Mouse (Mus musculus): ENCODE data around the gene Cntnap5a. TPM values are rescaled to one million over a fixed set of nuclear protein-coding genes. Genes with fewer than 3 reads are reported as not detected.

The Cntnap5a gene
- polyA plus RNA-seq, 1 experiment, result 9.4 TPM

DNA sequence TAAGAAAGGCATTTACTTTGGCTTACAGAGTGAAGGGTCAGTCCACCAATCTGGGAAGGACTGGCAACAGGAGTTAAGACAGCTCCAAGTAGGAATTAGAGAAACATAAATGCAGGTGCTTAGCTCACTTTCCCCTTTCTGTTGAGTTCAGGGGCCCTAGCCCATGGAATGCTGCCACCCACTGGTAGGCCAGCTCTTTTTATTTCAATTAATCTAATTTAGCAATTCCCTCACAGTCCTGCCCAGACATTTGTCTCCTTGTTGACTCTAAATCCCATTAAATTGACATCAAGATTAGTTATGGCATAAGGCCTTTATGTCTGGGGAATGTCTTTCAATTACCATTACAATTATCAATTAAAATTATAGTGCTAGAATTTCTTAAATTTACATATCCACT lies 628.7 kb downstream of the Cntnap5a start:
- Histone ChIP-seq H3K4me3 (ENCODE audit: insufficient read depth, low read length) (no peak overlapping the region), H3K27ac (ENCODE audit: insufficient read depth, low read length) (no peak overlapping the region), H3K4me1 (ENCODE audit: control insufficient read depth, insufficient read depth, low read length) (no peaks in the 10 kb centered on the region)
- TF ChIP-seq CTCF (IDR thresholded peaks at IDR 0.05; ENCODE audit: extremely low read depth, insufficient read depth, low read length) (peak; percentile 27; the same call in 1 of the 2 replicates), POLR2A (IDR thresholded peaks at IDR 0.05; ENCODE audit: extremely low read depth, insufficient read depth, low read length) (no peak)

DNA sequence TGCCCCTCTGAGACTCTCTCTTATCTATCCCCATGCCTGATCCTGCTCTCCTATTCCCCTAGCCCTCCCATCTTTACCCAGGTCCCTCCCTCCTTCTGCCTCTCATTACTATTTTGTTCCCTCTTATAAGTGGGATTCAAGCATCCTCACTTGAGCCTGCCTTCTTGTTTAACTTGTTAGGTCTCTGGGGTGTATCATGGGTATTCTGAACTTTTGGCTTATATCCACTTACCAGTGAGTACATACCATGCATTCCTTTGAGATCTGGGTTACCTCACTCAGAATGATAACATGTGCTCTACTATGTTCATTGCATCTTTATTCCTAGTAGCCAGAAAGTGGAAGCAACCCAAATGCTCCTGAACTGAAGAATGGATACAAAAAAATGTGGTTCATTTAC lies 639.9 kb downstream of the Cntnap5a start:
- H3K4me3 ChIP-seq (ENCODE audit: insufficient read depth, low read length), result no peak overlapping the region
- H3K4me1 ChIP-seq (ENCODE audit: control insufficient read depth, insufficient read depth, low read length), result no peaks in the 10 kb centered on the region
- TF ChIP-seq POLR2A (IDR thresholded peaks at IDR 0.05; ENCODE audit: extremely low read depth, insufficient read depth, low read length), result no peak
- no peak for TF ChIP-seq CTCF (IDR thresholded peaks at IDR 0.05; ENCODE audit: extremely low read depth, insufficient read depth, low read length)
- no peak overlapping the region for H3K27ac ChIP-seq (ENCODE audit: insufficient read depth, low read length)

DNA sequence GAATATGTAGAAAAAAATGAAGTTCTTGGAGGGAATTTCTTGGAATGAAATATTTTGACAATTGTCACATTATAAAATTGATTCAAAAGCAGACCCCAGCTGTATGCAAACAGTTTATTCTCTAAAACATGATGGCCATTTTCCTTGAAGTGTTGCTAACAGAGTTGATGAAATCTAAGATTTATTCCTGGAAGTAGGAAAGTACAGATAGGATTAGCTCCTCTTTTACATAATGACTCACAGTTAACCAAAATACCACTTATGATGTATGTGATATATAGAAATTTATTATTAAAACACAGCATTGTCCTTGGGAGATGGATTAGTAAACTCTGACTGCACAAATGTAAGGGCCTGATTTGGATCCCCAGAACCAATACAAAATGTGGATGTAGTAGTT lies 669.1 kb downstream of the Cntnap5a start:
- Histone ChIP-seq H3K27ac (ENCODE audit: insufficient read depth, low read length) (no peak overlapping the region), H3K4me3 (ENCODE audit: insufficient read depth, low read length) (no peak overlapping the region), H3K4me1 (ENCODE audit: control insufficient read depth, insufficient read depth, low read length) (no peaks in the 10 kb centered on the region)
- TF ChIP-seq POLR2A (IDR thresholded peaks at IDR 0.05; ENCODE audit: extremely low read depth, insufficient read depth, low read length) (no peak), CTCF (IDR thresholded peaks at IDR 0.05; ENCODE audit: extremely low read depth, insufficient read depth, low read length) (no peak)

GRCm38 (mm10) chr1:116365606-116366005 lies 681.0 kb downstream of the Cntnap5a start:
- TF ChIP-seq POLR2A (IDR thresholded peaks at IDR 0.05; ENCODE audit: extremely low read depth, insufficient read depth, low read length) (no peak), CTCF (IDR thresholded peaks at IDR 0.05; ENCODE audit: extremely low read depth, insufficient read depth, low read length) (no peak)
- no peak overlapping the region for H3K4me3 ChIP-seq (ENCODE audit: insufficient read depth, low read length)
- no peaks in the 10 kb centered on the region for H3K4me1 ChIP-seq (ENCODE audit: control insufficient read depth, insufficient read depth, low read length)
- H3K27ac ChIP-seq (ENCODE audit: insufficient read depth, low read length), result no peak overlapping the region

DNA sequence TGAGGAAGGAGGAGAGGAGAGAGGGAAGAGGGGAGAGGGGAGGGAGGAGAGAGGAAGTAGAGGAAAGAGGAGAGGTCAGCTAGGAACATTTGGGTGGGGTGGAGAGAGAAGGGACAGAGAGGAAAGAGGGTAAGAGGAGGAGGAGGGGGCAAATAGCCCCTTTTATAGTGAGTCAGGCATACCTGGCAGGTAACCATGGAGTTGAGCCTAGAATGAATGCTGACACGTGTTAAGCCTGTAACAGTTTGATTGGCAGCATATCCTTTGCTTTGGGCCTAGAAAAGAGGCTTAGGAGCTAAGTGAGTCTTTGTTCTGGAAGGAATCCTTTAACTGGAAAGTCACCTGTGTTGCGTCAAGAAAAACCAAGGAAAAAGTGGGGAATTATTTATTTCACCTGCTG lies 681.6 kb downstream of the Cntnap5a start:
- no peak for TF ChIP-seq POLR2A (IDR thresholded peaks at IDR 0.05; ENCODE audit: extremely low read depth, insufficient read depth, low read length)
- TF ChIP-seq CTCF (IDR thresholded peaks at IDR 0.05; ENCODE audit: extremely low read depth, insufficient read depth, low read length), result no peak
- no peak overlapping the region for H3K27ac ChIP-seq (ENCODE audit: insufficient read depth, low read length)
- H3K4me3 ChIP-seq (ENCODE audit: insufficient read depth, low read length), result no peak overlapping the region
- no peaks in the 10 kb centered on the region for H3K4me1 ChIP-seq (ENCODE audit: control insufficient read depth, insufficient read depth, low read length)

GRCm38 (mm10) chr1:116366806-116367205 lies 682.2 kb downstream of the Cntnap5a start:
- no peak for TF ChIP-seq POLR2A (IDR thresholded peaks at IDR 0.05; ENCODE audit: extremely low read depth, insufficient read depth, low read length)
- no peak for TF ChIP-seq CTCF (IDR thresholded peaks at IDR 0.05; ENCODE audit: extremely low read depth, insufficient read depth, low read length)
- Histone ChIP-seq H3K4me1 (ENCODE audit: control insufficient read depth, insufficient read depth, low read length) (no peaks in the 10 kb centered on the region), H3K4me3 (ENCODE audit: insufficient read depth, low read length) (no peak overlapping the region), H3K27ac (ENCODE audit: insufficient read depth, low read length) (no peak overlapping the region)

DNA sequence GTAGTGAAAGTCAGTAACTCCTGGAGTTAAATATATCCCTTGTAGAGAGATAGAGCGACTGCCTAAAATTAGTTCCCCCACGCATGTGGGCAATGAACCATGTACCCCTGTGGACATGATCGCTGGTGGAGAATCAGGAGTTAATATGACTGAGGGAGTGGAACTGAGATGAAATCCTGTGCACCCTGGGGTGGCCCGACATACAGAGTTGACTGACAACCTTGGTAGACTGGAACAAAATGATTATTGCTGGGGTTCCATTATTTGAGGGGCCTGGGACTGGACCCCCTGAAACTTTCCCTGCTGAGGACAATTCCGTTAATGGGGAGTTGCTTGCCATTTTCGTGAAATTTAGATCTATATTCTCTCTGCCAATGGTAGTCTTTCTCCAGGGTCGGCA lies 683.0 kb downstream of the Cntnap5a start:
- H3K27ac ChIP-seq (ENCODE audit: insufficient read depth, low read length), result no peak overlapping the region
- no peak overlapping the region for H3K4me3 ChIP-seq (ENCODE audit: insufficient read depth, low read length)
- H3K4me1 ChIP-seq (ENCODE audit: control insufficient read depth, insufficient read depth, low read length), result no peaks in the 10 kb centered on the region
- TF ChIP-seq CTCF (IDR thresholded peaks at IDR 0.05; ENCODE audit: extremely low read depth, insufficient read depth, low read length) (no peak), POLR2A (IDR thresholded peaks at IDR 0.05; ENCODE audit: extremely low read depth, insufficient read depth, low read length) (no peak)

- no peak overlapping the region for H3K27ac ChIP-seq (ENCODE audit: insufficient read depth, low read length)
- no peak overlapping the region for H3K4me3 ChIP-seq (ENCODE audit: insufficient read depth, low read length)
- no peaks in the 10 kb centered on the region for H3K4me1 ChIP-seq (ENCODE audit: control insufficient read depth, insufficient read depth, low read length)
- TF ChIP-seq CTCF (IDR thresholded peaks at IDR 0.05; ENCODE audit: extremely low read depth, insufficient read depth, low read length) (no peak), POLR2A (IDR thresholded peaks at IDR 0.05; ENCODE audit: extremely low read depth, insufficient read depth, low read length) (no peak)
Observed at GRCm38 (mm10) chr1:116370817-116371216, 686.3 kb downstream of the Cntnap5a start.

- no peak overlapping the region for H3K4me3 ChIP-seq (ENCODE audit: insufficient read depth, low read length)
- no peak overlapping the region for H3K27ac ChIP-seq (ENCODE audit: insufficient read depth, low read length)
- TF ChIP-seq CTCF (IDR thresholded peaks at IDR 0.05; ENCODE audit: extremely low read depth, insufficient read depth, low read length) (no peak), POLR2A (IDR thresholded peaks at IDR 0.05; ENCODE audit: extremely low read depth, insufficient read depth, low read length) (no peak)
- H3K4me1 ChIP-seq (ENCODE audit: control insufficient read depth, insufficient read depth, low read length), result no peaks in the 10 kb centered on the region
Observed at GRCm38 (mm10) chr1:116373551-116373950, 689.0 kb downstream of the Cntnap5a start.

DNA sequence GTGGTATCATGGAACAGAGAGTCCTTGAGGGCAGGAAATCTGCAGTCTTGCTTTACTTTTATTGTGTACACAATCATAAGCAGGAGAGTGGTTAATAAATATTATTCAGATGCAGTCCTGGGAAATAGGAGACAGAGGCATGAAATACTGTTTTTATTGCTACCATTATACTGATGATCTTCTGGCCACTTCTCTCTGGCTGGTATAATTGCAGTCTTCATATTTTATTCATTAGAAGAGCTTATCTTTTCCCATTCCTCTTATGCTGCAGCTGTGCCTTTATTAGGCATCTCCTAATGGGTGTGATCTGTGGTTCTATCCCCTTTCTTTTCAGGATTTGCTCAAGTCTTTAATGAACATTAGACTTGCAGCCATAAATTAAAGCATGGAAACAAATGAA lies 707.8 kb downstream of the Cntnap5a start:
- Histone ChIP-seq H3K4me3 (ENCODE audit: insufficient read depth, low read length) (no peak overlapping the region), H3K27ac (ENCODE audit: insufficient read depth, low read length) (no peak overlapping the region), H3K4me1 (ENCODE audit: control insufficient read depth, insufficient read depth, low read length) (no peaks in the 10 kb centered on the region)
- no peak for TF ChIP-seq CTCF (IDR thresholded peaks at IDR 0.05; ENCODE audit: extremely low read depth, insufficient read depth, low read length)
- TF ChIP-seq POLR2A (IDR thresholded peaks at IDR 0.05; ENCODE audit: extremely low read depth, insufficient read depth, low read length), result no peak
